Mouse (Mus musculus) forebrain, postnatal 0 days (tissue): ENCODE results near the gene Acsl6. TPM values are rescaled to one million over a fixed set of nuclear protein-coding genes. Genes with fewer than 3 reads are reported as not detected.
A peak's percentile ranks its signal among the peaks of the same experiment; 100 is the strongest.

ENCODE experiments used
- ATAC-seq: fragments of 200-750 bp; cut with Nextera tagmentation; 2 replicates; pipeline ENCODE4 v1.8.0; 2017; ENCODE audit warnings: mild to moderate bottlenecking, moderate library complexity
- DNase-seq: peaks from one replicate; pipeline ENCODE4 v3.0.0-alpha.2; 2015
- H3K27ac ChIP-seq: fragments of 300-500 bp; sonication (generic); 2 replicates; pipeline ENCODE4 v1.5.1; 2014; ENCODE audit warnings: low read depth, mild to moderate bottlenecking, antibody characterized with exemption, low read length, moderate library complexity, mixed read lengths
- H3K27me3 ChIP-seq: fragments of 300-500 bp; sonication (generic); 2 replicates; pipeline ENCODE4 v1.6.1; 2014; ENCODE audit warnings: mild to moderate bottlenecking, low read length, mixed read lengths; ENCODE audit not compliant: insufficient read depth
- H3K36me3 ChIP-seq: fragments of 300-500 bp; sonication (generic); 2 replicates; pipeline ENCODE4 v1.6.1; 2014; ENCODE audit warnings: mild to moderate bottlenecking, moderate library complexity; ENCODE audit not compliant: insufficient read depth
- H3K4me1 ChIP-seq: fragments of 300-500 bp; sonication (generic); 2 replicates; pipeline ENCODE4 v1.6.1; 2014; ENCODE audit warnings: antibody characterized with exemption; ENCODE audit not compliant: insufficient read depth
- H3K4me2 ChIP-seq: fragments of 300-500 bp; sonication (generic); 2 replicates; pipeline ENCODE4 v1.6.1; 2014; ENCODE audit warnings: low read depth, mild to moderate bottlenecking, moderate library complexity
- H3K4me3 ChIP-seq: fragments of 300-500 bp; sonication (generic); 2 replicates; pipeline ENCODE4 v1.5.1; 2014; ENCODE audit warnings: low read depth, low read length, mixed read lengths
- H3K9ac ChIP-seq: fragments of 300-500 bp; sonication (generic); 2 replicates; pipeline ENCODE4 v1.6.1; 2014; ENCODE audit warnings: mild to moderate bottlenecking
- H3K9me3 ChIP-seq: fragments of 300-500 bp; sonication (generic); 2 replicates; pipeline ENCODE4 v1.6.1; 2016; ENCODE audit warnings: low read length
- CTCF ChIP-seq: sonication (generic); IDR thresholded peaks from 2 replicates; pipeline ENCODE4 v1.5.1; 2016; ENCODE audit warnings: antibody characterized with exemption, control low read depth, low read depth
- WGBS: fragments of 180-500 bp; shearing (Covaris S2); extraction: QIAGEN DNeasy Blood & Tissue Kit; methylation state at CpG from one replicate; pipeline ENCODE4 v1.1.7; 2014; 5-methylcytosine and 5-hydroxymethylcytosine counted together
- polyA plus RNA-seq: library from polyadenylated mRNA; unstranded; fragments of >200 nt; fragmentation: Nextera tagmentation; extraction: Ambion mirVana; gene quantifications from 2 replicates; pipeline ENCODE4 v1.2.1, GENCODE M21; 2015
- total RNA-seq: library from RNA; depleted of rRNA; stranded (reverse); fragments of >200 nt; gene quantifications from 2 replicates; pipeline ENCODE4 v1.2.3, GENCODE M21; 2014

Gene Acsl6
- total and polyA plus RNA-seq, 2 experiments from 2014 or later = 48.5 to 57.7 TPM

GRCm38 (mm10) chr11:54351704-54352103 lies 48.1 kb downstream of the Acsl6 start:
- Histone ChIP-seq H3K9me3 (no peaks in the 10 kb centered on the region), H3K4me3 (no peak overlapping the region), H3K27me3 (no peaks in the 10 kb centered on the region), H3K36me3 (peaks cover 9% of the 10 kb centered on the region), H3K9ac (no peak overlapping the region), H3K27ac (no peak overlapping the region), H3K4me1 (no peaks in the 10 kb centered on the region), H3K4me2 (no peak overlapping the region)
- no peak for TF ChIP-seq CTCF
- no peak for DNase-seq
- no peak for ATAC-seq
- WGBS = 66% methylated on average over 5 of the region's 5 CpGs

GRCm38 (mm10) chr11:54353121-54353576 lies 49.6 kb downstream of the Acsl6 start:
- no peak overlapping the region for H3K9ac ChIP-seq
- no peak for TF ChIP-seq CTCF

GRCm38 (mm10) chr11:54354595-54355563 lies 51.3 kb downstream of the Acsl6 start:
- no peak overlapping the region for H3K27ac ChIP-seq
- H3K9ac ChIP-seq = no peak overlapping the region
- TF ChIP-seq CTCF = peak; percentile 70
- peaks cover 25% of the 10 kb centered on the region for H3K36me3 ChIP-seq
- ATAC-seq (peak; percentile 68), DNase-seq (peak; percentile 70)
- no peak overlapping the region for H3K4me3 ChIP-seq
- H3K9me3 ChIP-seq = no peaks in the 10 kb centered on the region
- H3K4me1 ChIP-seq = no peaks in the 10 kb centered on the region
- H3K27me3 ChIP-seq = no peaks in the 10 kb centered on the region
- WGBS = 46% methylated on average over 15 of the region's 15 CpGs
- H3K4me2 ChIP-seq = no peak overlapping the region

More at GRCm38 (mm10) chr11:54353121-54353576, 49.6 kb downstream of the Acsl6 start:
- H3K4me2 ChIP-seq = no peak overlapping the region
- WGBS = 15% methylated on average over 8 of the region's 8 CpGs
- no peaks in the 10 kb centered on the region for H3K27me3 ChIP-seq
- H3K4me1 ChIP-seq = no peaks in the 10 kb centered on the region
- peaks cover 11% of the 10 kb centered on the region for H3K36me3 ChIP-seq
- no peaks in the 10 kb centered on the region for H3K9me3 ChIP-seq
- DNase-seq (no peak), ATAC-seq (peak; percentile 48; the same call in 1 of the 2 replicates)
- no peak overlapping the region for H3K4me3 ChIP-seq
- H3K27ac ChIP-seq = no peak overlapping the region

DNA sequence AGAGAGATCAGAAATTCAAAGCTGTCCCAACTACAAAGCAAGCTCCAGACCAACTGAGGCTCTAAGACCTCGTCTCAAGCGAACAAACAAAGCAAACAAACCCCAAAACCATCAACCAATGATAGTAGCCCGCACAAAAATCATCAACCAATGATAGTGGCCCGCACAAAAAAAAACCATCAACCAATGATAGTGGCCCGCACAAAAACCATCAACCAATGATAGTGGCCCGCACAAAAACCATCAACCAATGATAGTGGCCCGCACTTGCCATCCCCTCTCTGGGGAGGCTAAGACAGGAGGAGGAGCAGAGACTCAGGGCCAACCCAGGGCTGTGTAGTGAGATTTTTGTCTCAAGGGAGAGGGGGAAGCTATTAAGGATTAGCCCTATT lies 52.0 kb downstream of the Acsl6 start:
- H3K4me2 ChIP-seq = no peak overlapping the region
- no peaks in the 10 kb centered on the region for H3K27me3 ChIP-seq
- TF ChIP-seq CTCF = no peak
- DNase-seq (no peak), ATAC-seq (no peak)
- no peak overlapping the region for H3K9ac ChIP-seq
- no peaks in the 10 kb centered on the region for H3K4me1 ChIP-seq
- H3K27ac ChIP-seq = no peak overlapping the region
- no peaks in the 10 kb centered on the region for H3K9me3 ChIP-seq
- WGBS = 78% methylated on average over 7 of the region's 7 CpGs
- peaks cover 25% of the 10 kb centered on the region for H3K36me3 ChIP-seq
- no peak overlapping the region for H3K4me3 ChIP-seq

- Histone ChIP-seq H3K9ac (no peak overlapping the region), H3K27ac (no peak overlapping the region), H3K4me3 (no peak overlapping the region), H3K4me2 (no peak overlapping the region), H3K9me3 (no peaks in the 10 kb centered on the region), H3K4me1 (no peaks in the 10 kb centered on the region), H3K27me3 (no peaks in the 10 kb centered on the region), H3K36me3 (peaks cover 31% of the 10 kb centered on the region)
- 68% methylated on average over 4 of the region's 4 CpGs for WGBS
- ATAC-seq (no peak), DNase-seq (no peak)
- peak; percentile 43 for TF ChIP-seq CTCF
Measured at GRCm38 (mm10) chr11:54356676-54357075, 53.1 kb downstream of the Acsl6 start.

DNA sequence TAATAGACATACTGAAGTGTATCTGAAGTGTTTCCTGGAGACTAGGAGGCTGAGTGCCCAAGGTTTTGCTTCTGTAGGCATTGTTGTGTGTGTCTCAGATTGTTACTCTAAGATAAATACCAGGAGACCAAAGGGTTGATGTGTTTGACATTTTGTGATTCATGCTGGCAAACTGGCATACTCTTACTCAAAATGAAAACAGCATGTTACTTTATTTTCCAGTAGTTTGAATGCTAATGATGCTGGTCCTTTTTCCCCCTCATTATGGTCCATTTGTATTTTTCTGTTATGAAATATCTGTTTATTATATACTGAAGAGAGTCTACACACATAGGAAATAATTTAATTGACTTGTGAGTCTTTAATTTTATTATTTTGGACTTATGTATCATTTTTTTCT lies 69.0 kb downstream of the Acsl6 start:
- H3K27me3 ChIP-seq = no peaks in the 10 kb centered on the region
- no peak for TF ChIP-seq CTCF
- H3K9ac ChIP-seq = no peak overlapping the region
- no peaks in the 10 kb centered on the region for H3K4me1 ChIP-seq
- H3K4me2 ChIP-seq = no peak overlapping the region
- H3K36me3 ChIP-seq = no peaks in the 10 kb centered on the region
- no peak for DNase-seq
- no peak overlapping the region for H3K27ac ChIP-seq
- ATAC-seq = no peak
- no peak overlapping the region for H3K4me3 ChIP-seq
- H3K9me3 ChIP-seq = no peaks in the 10 kb centered on the region

DNA sequence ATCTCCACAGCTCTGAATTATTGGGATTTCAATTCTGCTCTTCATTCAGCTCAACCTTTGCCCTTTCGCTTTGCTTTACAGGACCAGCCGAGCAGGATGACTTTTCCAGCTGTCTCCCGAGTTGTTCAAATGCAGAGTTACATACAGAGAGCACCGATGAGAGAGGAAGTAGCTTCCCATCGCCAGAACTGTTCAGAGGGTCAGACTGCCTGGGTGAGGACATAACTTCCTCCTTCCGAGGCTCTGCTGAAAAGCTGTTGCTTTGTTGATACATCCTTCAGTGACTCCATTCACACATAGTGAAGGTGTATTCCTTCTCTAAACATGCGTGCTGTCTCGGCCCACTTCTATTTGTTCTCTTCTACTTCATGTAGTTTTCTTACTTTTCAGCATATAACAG lies 86.8 kb downstream of the Acsl6 start:
- H3K4me3 ChIP-seq = no peak overlapping the region
- no peak for DNase-seq
- WGBS = 81% methylated on average over 8 of the region's 8 CpGs

More for the DNA sequence above, 86.8 kb downstream of the Acsl6 start:
- no peaks in the 10 kb centered on the region for H3K36me3 ChIP-seq
- H3K9me3 ChIP-seq = no peaks in the 10 kb centered on the region
- no peak overlapping the region for H3K9ac ChIP-seq
- no peaks in the 10 kb centered on the region for H3K27me3 ChIP-seq
- no peak for TF ChIP-seq CTCF
- no peak overlapping the region for H3K27ac ChIP-seq
- ATAC-seq = no peak
- H3K4me1 ChIP-seq = no peaks in the 10 kb centered on the region
- H3K4me2 ChIP-seq = no peak overlapping the region
